Mouse (Mus musculus): ENCODE measurements around the gene Afg1l.

Afg1l gene

DNA sequence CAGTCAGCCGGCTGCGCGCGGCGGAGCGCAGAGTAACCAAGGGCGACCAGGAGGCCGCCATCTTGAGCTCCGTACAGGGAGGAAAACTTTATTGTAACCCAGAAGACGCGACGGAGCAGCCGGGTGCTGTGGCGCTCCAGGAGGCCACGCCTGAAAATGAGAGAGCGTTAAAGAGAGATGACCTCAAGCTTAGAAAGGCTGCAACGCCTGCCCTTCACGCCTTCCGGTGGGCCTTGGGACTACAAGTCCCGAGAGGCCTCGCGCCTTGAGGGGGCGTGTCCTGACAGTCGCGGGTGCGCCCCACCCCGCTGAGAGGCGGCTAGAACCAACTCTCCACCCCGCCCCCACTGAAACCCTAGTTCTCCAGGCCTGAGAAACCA lies at the start of gene Afg1l:
Afg1l (minus strand) TSS at position 225 of the 380 bp plus-strand sequence.
- peak; percentile 95 for DNase-seq

DNA sequence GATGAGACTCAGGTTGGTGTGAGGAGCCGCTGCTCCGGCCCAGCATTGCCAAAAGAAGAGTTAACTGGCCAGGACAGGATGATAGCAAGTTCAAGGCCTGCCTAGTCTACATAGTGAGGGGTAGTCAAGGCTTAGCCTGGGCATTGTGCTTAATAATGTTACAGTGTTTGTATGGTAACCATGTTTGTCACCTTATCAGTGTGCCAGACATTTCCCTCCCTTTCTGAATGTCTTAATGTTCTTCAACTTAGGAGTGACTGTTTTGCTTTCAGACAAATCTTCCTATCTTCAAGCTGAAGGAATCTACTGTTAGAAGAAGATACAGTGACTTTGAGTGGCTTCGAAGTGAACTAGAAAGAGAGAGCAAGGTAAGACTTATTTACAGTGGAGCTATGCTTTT lies 47.3 kb upstream of the Afg1l start:
- no peak for DNase-seq

DNA sequence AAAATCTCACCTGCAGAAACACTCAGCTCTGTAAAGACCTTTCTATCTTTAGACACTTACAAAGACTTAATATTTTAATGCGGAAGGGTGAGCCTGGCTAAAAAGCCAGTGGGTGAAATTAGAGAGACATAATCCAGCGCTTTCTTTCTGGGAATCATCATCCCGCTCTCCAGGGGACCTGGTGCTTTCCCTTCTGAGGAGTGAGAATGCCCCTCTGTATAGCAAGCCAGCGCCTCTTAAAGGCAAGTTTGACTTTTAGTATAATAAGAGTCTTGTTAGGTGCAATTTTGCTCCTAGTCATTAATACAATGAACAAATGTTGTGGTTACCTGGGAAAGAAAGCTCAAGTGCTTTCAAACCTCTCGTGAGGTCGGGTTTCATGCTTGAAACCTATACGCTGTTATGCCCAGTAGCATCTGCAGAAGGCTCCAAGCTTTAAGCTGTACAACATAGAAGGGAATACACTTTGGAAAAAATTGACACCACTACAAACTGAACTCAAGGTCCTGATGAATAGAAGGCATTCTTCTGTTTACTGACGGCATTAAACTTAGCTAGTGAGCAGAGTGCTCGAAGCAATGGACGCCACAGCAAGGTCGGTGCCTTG lies 45.3 kb upstream of the Afg1l start:
- DNase-seq, result no peak

DNA sequence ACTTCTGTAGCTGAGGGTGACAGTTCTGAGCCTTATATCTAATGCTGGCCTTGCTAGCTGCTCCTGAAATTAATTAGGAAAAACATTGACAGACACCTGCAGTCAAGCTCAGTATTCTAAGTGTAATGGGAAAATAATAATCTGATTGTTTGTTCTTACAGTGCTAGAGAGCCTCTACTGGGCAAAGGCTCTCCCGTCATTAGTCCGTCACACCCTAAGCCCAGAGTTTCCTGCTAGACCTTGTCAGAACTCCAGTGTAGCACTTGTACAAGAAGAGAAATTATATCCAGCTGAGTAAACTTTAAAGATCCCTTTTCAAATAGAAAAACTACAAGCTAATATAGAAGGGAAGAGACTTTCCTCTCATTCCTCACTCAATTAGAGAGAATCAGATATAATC lies 44.5 kb upstream of the Afg1l start:
- no peak for DNase-seq

DNA sequence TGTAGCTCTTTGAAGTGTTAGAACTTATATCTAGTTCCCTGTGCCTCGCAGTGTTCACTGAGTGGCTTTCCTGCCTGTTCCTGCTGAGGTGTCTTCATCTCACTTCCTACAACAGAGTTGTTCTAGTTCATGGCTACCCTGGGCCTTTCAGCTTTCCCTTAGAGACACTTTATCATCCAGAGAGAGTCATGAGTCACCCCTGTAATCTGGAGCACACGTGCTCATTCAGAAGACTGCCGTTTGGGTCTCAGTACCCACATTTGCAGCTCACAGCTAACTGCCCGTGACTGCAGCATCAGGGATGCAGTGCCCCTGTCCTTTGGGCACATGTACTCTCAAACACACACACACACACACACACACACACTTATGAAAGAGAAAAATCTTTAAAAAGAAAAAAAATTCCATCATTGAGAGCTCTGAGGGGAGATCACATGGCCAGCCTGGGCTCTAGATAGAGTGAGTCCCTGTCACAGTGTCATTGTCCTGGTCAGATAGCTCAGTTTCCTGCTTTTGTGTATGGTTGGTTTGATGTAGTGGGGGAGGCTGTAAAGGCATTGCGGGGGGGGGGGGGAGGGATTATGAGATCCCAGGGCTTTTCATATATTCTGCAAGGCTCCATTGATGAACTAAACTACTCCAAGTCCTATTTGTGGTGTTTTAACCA lies 43.1 kb upstream of the Afg1l start:
- no peak for DNase-seq

DNA sequence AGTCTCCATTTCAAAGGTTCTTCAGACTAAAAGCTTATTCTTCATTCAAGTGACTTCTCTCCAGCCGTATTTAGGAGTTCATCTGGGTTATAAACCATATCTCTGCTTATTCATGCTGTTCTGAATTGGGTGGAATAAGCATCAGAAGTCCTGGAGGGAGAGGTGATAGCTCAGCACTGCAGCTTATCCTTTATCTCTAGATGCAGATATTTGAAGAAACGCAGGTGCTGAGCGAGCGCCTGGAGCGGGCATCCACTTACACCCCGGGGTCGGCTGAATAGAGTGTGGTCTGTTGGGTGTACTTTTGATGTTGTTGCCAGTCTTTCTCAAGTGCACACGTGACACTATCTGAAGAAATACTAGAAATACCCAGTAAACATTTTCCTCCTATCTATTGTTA lies 40.0 kb upstream of the Afg1l start:
- DNase-seq, result no peak

DNA sequence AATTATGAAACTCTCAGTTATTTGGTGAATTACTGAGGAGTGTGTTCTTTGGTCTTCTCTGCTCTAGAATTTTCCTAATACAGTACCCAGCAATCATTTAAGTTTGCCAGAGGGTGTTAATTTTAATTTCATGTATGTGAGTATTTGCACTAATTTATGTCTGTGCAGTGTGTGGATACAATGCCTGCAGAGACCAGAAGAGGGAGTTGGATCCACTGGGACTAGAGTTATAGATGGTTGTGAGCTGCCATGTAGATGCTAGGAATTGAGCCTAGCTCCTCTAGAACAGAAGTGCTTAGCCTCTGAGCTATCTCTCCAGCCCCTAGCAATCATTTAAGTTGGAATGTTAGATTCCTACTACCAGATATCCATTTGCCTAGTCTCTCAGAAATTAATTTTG lies 35.8 kb upstream of the Afg1l start:
- DNase-seq, result no peak

DNA sequence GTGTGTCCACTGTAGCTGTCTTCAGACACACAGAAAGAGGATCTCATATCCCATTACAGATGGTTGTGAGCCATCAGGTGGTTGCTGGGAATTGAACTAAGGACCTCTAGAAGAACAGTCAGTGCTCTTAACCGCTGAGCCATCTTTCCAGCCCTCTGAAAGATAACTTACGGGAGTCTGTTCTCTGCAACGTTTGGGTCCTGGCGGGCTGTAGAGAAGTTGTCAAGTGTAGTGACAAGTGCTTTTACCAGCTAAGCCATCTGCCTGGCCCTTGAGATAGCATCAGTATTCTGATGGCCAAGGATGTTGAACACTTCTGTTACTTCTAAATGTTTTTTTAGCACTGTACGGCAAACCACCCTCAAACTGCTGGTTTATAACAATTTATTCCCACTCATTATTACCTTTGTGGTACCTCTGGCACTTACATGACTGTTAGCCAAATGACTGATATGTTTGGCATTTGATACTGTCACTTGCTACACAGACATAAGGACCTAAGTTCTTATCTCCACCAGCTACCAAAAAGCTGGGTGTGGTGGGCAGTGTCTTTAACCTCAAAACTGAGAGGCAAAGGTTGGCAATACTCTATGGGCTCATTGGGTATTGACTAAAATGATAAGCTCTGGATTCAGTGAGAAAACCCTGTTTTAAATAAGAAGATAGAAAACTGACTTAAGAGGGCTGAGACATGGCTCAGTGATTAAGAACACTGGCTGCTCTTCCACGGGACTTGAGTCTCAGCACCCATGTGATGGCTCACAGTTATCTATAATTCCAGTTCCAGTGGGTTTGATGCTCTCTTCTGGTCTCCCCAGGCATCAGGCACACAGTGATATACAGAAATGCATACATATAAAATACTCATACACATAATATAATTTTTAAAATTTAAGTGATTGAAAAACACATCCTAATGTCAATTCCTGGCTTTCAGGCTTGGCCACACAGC lies 33.1 kb upstream of the Afg1l start:
- DNase-seq, result no peak

DNA sequence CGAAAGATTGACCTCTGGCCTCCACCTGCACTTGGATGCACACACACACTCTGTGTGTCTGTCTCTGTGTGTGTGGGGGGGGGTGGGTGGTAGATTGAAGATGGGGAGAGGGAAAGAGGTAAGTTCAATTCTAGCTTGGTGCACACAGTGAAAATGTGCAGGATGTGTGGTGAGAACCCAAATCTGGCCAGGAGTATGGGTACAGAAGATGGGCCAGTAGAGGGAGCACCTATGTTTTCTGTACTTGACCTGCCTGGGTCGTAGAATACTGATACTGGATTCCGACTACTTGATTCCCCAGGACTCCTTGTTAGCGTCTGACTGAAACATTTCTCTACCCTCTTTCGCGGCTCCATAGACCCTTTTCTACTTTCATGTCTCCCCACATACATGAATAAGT lies 31.8 kb upstream of the Afg1l start:
- DNase-seq, result no peak

DNA sequence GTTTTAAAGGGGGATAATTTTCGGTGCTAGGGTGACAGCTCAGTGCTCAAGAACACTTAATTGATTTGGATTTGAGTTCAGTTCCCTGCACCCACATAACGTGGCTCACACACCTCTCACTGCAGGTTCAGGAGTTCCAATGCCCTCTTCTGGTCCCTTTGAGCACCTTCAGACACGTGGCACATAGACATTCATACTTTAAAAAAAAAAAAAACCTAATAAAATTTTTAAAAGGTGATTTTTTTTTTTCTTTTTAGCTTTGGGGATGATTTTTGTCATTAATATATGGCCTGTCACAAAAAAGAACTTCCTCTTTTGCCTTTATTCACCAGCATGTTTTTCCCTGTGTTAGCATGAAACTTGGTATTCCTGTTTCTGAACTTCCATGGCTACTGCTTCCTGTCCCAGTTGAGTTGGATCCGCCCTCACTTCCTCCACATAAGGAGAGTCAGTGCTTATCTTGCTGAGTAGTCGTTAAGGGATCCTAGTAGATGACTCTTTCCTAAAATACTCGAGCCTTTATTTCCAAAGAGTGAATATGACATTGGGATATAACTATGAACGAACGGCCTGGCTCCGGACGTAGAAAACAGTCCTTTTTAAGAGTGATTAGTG lies 25.8 kb upstream of the Afg1l start:
- no peak for DNase-seq

DNA sequence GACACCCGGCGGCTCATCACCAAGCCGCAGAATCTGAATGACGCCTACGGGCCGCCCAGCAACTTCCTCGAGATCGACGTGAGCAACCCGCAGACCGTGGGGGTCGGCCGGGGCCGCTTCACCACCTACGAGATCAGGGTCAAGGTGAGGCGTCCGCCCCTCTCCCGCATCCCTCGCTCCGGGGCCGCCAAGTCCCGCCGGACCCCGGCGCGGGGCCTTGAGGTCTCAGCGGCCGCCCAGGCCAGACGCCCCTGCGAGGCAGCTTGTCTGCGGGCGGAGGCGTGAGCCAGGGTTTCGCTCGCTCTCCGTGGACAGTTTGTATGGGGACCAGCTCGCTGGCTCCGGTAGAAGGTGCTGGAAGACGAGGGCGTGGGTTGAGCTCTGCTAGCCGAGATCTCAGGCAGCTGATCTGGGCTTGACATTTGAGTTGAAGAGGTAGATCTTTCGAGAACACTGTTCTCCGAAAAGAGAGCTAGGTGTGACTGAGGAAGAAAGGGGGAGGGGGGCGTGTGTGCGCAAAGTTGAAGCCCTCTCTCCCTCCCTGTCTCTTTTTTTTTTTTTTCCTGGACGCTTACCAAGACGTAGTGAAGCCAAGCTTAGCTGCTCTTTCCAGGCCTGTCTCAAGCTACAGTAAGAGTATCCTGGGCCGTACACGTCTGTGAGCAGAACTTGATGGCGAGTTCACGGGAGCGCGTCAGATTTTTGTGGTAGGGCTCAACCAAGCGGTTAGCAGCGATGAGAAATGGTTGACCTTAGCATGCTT lies 24.2 kb upstream of the Afg1l start:
- DNase-seq, result no peak

DNA sequence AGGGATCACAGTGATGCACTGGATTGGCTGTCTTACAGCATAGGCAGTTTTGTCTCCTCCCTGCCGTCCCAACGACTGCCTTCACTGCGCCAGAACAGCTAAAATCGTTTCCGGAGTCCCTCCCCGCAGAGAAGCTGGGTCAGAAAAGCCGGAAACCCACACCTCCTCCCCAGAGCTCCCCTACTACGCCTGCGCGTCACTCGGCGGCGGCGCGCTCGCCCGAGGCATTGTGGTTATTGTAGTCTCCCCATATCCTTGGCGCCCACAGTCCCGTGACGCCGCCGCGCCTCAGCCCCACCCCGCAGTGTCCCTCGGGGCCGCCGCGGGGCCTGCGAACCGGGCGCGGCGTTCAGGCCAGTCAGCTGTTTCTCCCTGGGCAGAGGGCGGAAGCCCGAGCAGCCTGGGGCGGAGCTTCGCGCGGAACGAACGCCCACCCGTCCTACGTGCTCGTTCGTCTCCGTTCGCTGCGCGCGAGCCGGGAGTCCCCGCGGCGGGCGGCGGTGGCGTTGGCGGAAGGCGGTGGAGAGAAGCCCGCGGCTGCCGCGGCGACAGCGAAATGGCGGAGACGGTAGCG lies 23.5 kb upstream of the Afg1l start, which contains the start of gene Snx3:
Snx3 (plus strand) TSS at position 256 of the 574 bp plus-strand sequence.
- peak; percentile 98 for DNase-seq

DNA sequence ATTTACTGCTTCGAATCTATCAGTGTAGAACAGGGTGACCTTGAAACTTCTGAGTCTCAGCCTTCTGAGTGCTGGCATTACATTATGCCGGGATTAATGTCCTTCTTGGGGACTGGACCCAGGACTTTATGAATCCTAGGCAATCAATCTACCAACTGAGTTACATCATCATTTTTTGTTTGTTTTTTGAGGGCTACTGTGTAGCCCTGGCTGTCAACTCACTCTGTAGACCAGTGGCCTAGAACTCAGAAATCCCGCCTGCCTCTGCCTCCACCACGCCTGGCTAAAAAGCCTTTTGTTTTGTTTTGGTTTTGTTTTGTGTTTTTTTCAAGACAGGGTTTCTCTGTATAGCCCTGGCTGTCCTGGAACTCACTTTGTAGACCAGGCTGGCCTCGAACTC lies 22.8 kb upstream of the Afg1l start:
- DNase-seq, result no peak

DNA sequence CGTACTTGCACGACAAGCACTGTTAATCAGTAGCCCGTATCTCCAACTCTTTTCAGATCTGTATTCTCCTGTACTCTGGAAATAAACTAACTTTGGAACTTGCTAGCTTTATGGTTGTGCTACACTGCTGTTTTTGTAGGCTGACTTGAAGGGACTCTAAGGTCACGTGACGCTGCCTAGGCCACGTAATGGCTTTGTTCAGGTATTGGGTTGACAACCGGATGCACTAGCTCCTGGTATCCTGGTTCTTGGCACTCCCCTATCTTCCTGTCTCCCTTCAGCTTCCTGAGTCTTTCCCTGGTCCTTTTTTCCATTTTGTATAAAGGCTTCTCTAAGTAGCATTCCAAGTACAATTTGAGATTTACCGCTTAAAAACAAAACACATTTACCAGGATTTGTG lies 22.2 kb upstream of the Afg1l start:
- DNase-seq, result peak; percentile 35

DNA sequence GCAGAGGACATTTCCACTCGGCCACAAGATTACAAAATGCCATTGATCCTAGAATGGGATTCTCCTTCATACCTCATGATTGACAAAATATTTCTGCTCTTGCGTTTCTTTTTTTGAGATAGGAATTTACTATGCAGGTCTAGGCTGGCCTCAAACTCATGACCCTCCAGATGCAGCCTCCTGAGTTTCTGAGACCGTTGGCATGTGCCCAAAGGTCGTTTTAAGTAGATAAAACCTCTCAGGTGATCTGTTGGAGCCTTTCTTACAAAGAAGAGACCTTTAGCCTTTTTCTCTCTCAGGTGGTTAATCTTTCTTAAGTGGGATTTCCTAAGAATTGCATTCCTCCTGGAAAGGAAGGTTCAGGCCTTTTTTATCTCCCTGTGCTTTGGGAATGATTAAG lies 14.6 kb upstream of the Afg1l start:
- no peak for DNase-seq

DNA sequence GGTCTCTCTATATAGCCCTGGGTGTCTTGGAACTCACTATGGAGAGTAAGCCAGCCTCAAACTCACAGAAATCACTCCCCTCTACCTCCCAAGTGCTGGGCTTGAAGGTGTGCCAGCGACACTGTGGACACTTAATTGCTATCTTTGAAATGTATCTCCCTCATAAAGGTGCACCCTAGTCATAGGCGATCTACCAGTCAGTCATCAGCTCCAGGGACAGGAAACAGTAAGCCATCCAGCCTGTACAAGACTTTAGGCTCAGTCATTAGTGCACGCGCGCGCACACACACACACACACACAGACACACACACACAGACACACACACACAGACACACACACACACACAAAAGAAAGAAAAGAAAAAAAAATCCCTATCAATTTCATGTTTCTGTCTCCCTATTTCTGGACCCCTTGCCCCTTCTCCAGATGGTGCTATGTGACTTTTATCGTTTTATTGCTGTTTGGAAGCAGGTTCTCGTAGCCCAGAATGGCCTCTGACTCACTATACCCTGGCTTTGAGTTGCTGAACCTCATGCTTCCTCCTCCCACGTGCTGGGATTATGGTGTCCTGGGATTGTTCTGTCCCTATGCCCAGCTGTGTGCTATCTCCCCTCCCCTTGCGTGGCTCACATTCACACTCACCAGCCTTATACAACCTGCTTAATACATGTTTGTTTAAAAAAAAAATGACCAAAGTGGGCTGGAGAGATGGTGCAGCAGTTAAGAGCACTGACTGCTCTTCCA lies 13.8 kb upstream of the Afg1l start:
- DNase-seq, result no peak

DNA sequence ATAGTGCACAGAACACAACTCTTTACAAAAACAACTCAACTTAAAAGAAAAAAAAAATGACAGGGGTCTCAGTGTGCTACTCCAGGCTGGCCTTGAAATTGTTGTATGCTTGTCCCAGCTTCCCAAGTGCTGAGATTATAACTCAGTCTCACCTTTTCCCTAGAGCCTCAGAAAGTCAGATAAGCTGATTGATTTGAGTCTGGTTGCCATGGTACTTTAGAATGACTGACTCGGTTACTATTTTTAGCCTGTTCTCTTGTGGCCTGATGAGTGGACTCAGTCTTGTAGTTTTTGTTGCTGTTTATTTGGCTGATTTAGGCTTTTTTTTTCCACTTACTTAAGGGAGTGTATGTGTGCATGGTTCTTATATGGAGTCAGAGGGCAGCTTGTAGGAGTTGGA lies 12.8 kb upstream of the Afg1l start:
- DNase-seq, result no peak

DNA sequence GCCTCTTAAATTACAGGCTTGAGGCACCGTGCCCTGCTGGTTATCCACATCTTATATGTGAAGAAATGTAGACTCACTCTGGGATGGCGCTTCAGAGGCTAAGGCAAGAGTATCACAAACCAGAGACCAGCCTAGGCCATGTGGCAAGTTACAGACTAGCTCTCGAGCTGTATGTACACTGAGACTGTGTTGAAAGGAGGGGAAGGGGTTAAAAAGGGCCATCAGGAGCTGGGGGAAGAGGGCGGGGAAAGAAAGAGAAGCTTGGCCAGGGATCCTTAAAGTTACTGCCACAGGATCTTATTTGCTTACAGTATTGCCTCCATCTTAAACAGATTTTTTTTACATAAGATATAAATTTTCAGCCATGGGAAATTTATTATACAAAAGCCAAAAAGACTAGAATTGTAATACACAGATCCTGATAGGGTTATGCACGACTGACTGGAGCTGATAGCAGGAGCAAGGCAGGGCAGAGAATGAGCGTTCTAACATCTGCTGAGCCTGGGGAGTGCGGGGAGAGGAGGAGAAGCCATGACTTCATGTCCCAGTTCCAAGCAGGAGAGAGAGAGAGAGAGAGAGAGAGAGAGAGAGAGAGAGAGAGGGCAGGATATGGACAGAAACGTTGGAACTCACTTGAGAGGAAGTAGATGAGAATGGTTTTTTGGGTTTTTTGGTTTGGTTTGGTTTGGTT lies 10.4 kb upstream of the Afg1l start:
- no peak for DNase-seq

DNA sequence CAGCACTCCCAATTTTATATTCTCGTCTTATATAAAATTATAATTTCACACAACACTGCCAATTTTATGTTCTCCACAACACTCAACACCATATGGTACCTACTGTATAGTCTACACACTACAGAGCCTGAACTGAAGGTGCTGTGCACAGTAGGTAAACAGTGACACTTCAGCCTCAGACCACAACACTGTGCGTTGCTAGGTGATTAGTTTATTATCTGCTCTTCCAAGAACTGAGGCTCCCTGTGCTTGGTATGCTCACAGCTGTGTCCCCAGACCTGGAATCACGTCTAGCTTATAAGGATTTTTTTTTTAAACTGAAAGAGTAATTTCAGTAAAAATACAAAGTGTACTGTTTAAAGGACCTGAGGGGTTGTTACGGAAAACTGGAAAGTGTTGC lies 2.4 kb upstream of the Afg1l start:
- no peak for DNase-seq

DNA sequence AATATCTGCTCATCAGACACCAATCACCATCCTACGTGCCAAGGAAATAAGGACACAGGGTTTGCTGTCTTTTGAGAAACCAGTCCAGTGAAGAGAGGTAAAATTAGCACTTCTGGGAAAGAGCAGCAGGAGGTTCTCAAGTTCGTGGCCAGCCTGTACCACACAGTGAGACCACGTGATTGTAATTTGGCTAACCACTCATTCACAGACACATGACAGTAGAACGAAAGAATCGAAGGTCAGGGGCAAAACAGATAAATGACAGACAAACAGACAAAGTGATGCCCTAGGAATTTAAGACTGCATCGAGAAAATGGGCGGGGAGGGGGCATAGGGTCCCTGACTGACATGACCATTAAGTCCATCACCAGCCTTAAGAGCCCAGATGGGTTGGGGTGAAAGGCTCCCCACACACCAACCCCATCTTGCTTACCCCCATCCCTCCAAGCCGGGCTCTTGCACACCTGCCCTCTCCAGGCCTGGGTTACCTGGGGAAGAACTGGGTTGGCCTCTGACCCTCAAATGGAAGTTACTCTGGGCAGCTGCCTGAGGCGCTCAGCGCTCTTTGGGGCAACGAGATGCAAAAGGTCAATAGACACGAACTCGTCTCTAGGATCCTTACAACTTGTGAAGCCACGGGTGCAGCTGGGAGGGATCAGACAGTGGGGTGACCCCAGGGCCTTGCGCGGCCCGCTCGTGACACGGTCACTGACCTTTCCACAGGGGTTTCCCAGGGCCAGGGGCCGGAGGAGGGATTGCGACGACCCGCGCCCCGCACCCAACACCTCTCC lies 620 bp downstream of the Afg1l start:
- no peak for DNase-seq
